Mouse (Mus musculus) left cerebral cortex, postnatal 25 days (tissue): ENCODE results near the gene Tacr2. TPM values are rescaled to one million over a fixed set of nuclear protein-coding genes. Genes with fewer than 3 reads are reported as not detected.

Experiments used
- DNase-seq, 2 experiments: peaks; one replicate each; pipeline ENCODE4 v3.0.0; 2022; ENCODE audit warnings: low spot score in 2 of 2, mixed read lengths in 1 of 2
- intact Hi-C: fragments of 180-260 bp; cut with DNase I; formaldehyde crosslinking; loops from one replicate; pipeline ENCODE4 v1.15.1; 2025
- total RNA-seq, 2 experiments: library from RNA; stranded (reverse); gene quantifications; 2 replicates each; pipeline ENCODE4 v1.2.3; 2021

Gene Tacr2
- total RNA-seq, 2 experiments from 2014 or later: 0.16 to 0.18 TPM

DNA sequence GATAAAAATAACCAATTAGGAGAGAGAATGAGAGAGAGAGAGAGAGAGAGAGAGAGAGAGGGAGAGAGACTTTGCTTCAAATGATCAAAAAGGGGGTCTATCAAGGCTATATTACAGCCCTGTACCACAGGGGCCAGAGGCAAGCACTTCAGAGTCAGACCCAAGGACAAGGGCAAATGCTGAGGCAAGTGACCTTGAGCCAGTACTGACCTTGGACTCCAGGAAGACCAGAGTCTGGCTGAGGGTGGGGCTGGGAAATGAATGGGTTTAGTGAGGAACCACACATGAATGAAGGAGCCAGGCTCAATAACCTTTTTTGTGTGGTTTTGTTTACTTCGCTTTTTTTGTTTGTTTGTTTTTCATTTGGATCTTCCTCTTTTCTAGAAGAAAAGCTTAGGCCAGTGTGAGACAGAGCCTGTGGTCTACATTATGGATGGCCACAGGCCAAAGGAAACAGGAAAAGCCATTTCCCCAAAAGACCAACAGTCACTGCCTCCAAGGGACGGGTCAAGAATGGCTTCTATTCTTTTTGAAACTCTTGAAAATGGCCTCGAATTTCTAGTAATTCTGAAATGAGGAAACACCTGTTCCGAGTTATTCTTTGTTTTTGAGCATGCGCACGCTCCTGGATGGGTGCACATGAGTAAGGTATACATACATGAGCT is 35.4 kb downstream of the Tacr2 start:
- DNase-seq: no peak
- intact Hi-C loops: loop anchor here (2.0 kb wide), 1 partner anchor 23 kb away; no protein-coding TSS in a partner anchor

GRCm38 (mm10) chr10:62294112-62294511 is 41.9 kb downstream of the Tacr2 start:
- intact Hi-C loops: no loop called here
- peak; percentile 34 to 46 for DNase-seq

- DNase-seq: no peak
- intact Hi-C loops: no loop called here
Measured at GRCm38 (mm10) chr10:62296086-62296872, 44.0 kb downstream of the Tacr2 start.

GRCm38 (mm10) chr10:62300006-62300827 is 48.0 kb downstream of the Tacr2 start:
- intact Hi-C loops: loop anchor here (1.0 kb wide), 1 partner anchor 40 kb away; no protein-coding TSS in a partner anchor
- DNase-seq: peak; percentile 56 to 85

DNA sequence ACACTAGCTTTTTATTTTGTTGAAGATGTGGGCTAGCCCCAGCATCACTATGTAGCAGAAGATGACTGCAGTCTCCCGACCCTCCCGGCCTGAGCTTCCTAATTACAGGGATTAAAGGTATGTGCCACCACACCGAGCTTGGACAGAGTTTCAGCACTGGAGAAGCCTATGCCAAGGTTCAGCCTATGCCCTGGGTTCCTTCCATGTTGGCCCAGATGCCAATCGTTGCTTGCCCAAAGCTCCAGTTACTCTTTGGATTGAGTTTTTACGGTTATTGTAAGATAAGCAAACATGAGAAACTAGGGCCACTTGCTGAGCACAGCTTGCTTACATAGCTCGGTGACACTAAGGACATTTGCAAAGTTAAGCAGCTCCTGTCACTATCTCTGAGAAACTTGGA is 52.9 kb downstream of the Tacr2 start:
- DNase-seq: no peak
- intact Hi-C loops: no loop called here

DNA sequence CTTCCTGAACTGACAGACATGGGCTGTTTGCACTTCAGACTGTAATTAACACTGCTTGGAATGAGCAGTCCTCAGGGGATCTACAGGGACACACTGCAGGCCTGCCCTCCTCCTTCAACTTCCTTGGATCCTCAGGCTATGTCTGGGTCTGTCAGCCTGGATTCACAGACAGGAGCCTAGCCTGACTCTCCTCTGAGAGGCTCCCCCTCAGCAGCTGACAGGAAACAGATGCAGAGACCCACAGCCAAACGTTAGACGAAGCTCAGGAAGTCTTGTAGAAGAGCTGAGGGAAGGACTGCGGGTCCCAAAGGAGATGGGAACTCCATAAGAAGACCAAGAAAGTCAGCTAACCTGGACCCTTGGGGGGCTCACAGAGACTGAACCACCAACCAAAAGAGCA is 54.2 kb downstream of the Tacr2 start:
- no peak for DNase-seq
- intact Hi-C loops: no loop called here

DNA sequence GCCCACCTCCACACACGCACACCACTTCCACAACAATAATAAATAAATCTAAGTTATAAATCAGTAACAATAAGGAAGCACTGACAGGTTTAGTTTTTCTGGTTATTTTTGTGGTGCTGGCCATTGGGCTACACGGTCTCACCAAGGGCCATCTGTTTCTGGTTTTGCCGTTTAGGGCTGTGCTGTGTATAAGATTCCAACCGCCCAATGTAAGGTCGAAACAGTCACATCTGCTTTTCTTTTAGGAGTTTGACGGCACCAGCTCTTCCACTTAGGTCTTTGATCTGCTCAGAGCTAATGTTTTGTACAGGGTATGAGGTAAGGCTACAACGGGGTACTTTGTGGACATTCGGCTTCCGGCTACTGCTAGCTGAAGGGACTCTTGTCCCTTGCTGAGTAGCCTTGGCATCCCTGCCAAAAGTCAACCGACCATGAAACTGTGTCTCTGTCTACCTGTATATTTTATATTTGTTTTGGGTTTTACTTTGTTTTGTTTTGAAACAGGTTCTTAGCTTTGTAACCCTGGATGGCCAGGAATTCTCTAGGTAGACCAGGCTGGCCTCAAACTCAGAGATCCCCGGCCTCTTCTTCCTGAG is 56.8 kb downstream of the Tacr2 start:
- DNase-seq: no peak
- intact Hi-C loops: no loop called here

DNA sequence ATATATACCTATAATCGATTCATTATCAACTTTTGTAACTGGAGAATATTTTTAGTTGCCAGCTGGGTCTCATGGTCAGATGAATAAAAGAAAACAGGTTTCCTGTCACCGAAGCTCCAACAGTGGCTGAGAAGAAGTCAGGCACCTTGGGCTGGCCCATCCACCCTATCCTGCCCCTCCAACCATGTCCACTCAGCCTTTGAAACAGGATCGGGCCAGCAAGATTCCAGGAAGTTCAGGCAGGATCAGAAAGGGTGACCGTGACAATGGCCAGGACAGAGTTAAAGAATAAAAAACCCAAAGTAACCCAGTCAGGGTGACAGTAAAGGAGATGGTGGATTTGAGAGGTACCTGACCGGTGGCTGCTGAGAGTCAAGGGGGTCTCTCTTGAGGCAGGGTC is 57.4 kb downstream of the Tacr2 start:
- intact Hi-C loops: no loop called here
- no peak for DNase-seq

DNA sequence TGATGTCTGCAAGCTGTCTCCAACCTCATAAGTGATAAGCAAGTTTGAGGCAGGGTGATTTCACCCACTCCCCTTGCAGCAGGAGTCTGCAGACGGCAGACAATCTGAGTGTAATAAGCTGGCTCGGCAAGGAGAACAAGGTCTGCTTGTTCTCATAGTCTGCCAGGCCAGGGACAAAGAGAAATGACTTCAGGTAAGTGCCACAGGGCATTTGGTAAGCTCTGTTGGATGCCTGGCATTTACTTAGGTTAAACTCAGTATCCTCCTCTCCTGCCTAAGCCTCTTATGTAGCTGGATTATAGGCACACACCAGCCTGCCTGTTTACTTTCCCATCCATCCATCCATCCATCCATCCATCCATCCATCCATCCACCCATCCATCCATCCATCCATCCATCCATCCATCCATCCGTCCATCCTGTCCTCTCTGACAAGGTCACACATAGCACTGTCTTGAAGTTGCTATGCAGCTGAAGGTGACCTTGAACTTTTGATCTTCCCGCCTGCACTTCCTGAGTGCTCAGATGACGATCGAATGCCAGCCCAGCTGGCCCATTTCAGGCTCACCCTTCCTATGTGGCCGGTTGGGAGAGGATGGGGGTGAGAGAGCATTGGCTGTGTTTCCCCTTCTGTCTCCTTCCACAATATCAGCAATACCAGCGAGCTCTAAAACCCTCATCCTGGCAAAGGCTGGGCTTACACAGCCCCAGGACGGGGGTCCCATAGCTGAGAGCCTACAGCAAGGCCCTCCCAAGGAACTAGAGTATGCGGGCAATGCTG is 58.2 kb downstream of the Tacr2 start:
- no peak for DNase-seq
- intact Hi-C loops: loop anchor here (2.0 kb wide), 1 partner anchor 24 kb away; no protein-coding TSS in a partner anchor

GRCm38 (mm10) chr10:62311464-62311863 is 59.2 kb downstream of the Tacr2 start:
- peak in 1 of 2 experiments; percentile 57 for DNase-seq
- intact Hi-C loops: loop anchor here (2.0 kb wide), 1 partner anchor 25 kb away; no protein-coding TSS in a partner anchor

DNA sequence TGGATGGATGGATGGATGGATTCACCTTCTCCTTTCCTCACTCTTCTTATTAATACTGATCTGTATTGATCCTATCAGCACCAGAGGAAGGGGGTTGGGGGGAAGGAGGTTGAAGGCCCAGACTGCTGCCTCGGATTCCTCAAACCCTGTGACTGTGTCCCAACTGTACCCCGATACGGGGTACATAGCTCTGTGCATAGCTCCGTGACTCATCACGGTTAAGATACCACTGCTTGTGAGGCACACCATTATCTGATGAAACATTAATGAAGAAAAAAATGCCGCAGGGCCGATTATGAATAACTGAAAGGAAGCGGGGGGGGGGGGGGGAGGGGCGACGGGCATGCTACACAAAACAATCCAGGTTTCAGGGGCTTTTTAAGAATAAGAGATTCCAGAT is 60.9 kb downstream of the Tacr2 start:
- no peak for DNase-seq
- intact Hi-C loops: no loop called here

GRCm38 (mm10) chr10:62313885-62314424 is 61.7 kb downstream of the Tacr2 start:
- no peak for DNase-seq
- intact Hi-C loops: no loop called here

Other genes starting within 250 kb of the Tacr2 start
- not detected for gene Neurog3, start 119.3 kb upstream of the Tacr2 start, total RNA-seq
- gene Fam241b, start 108.5 kb upstream of the Tacr2 start, total RNA-seq: 10 to 100 TPM; 53.0 to 54.6 TPM
- gene Tspan15, start 21.2 kb upstream of the Tacr2 start, total RNA-seq: 10 to 100 TPM; 11.1 to 13.7 TPM
- 100 to 1,000 TPM; 305 to 321 TPM for gene Hk1, start 127.5 kb downstream of the Tacr2 start, total RNA-seq
- gene Hkdc1, start 170.1 kb downstream of the Tacr2 start, total RNA-seq: 10 to 100 TPM; 12.9 to 13.3 TPM
- 1 to 10 TPM; 1.3 to 1.8 TPM for gene 4930507D05Rik, start 197.1 kb downstream of the Tacr2 start, total RNA-seq
- gene Supv3l1, start 197.3 kb downstream of the Tacr2 start, total RNA-seq: 10 to 100 TPM; 22.0 to 22.6 TPM
- gene Vps26a, start 234.4 kb downstream of the Tacr2 start, total RNA-seq: 10 to 100 TPM; 48.9 to 52.9 TPM